Mouse (Mus musculus) embryonic facial prominence, embryonic 15.5 days (tissue): ENCODE data around the gene Flt3l. TPM values are rescaled to one million over a fixed set of nuclear protein-coding genes. Genes with fewer than 3 reads are reported as not detected.

Experiments used
- ATAC-seq: fragments of 200-750 bp; cut with Nextera tagmentation; 2 replicates; pipeline ENCODE4 v1.8.0; 2017; ENCODE audit warnings: low read depth, moderate TSS enrichment; ENCODE audit not compliant: insufficient number of reproducible peaks, low FRiP score, low TSS enrichment
- H3K27ac ChIP-seq: fragments of 300-500 bp; sonication (generic); replicated peaks from 2 replicates; pipeline ENCODE4 v1.5.1; 2015; ENCODE audit warnings: mild to moderate bottlenecking, inconsistent platforms
- H3K27me3 ChIP-seq: fragments of 300-500 bp; sonication (generic); 2 replicates; pipeline ENCODE4 v1.6.1; 2015; ENCODE audit warnings: inconsistent platforms
- H3K36me3 ChIP-seq: fragments of 300-500 bp; sonication (generic); 2 replicates; pipeline ENCODE4 v1.6.1; 2015; ENCODE audit warnings: mild to moderate bottlenecking, inconsistent platforms
- H3K4me1 ChIP-seq: fragments of 300-500 bp; sonication (generic); 2 replicates; pipeline ENCODE4 v1.6.1; 2015; ENCODE audit warnings: inconsistent platforms
- H3K4me2 ChIP-seq: fragments of 300-500 bp; sonication (generic); replicated peaks from 2 replicates; pipeline ENCODE4 v1.6.1; 2015; ENCODE audit warnings: mild to moderate bottlenecking, inconsistent platforms
- H3K4me3 ChIP-seq: fragments of 300-500 bp; sonication (generic); replicated peaks from 2 replicates; pipeline ENCODE4 v1.5.1; 2015; ENCODE audit warnings: mild to moderate bottlenecking, inconsistent platforms
- H3K9ac ChIP-seq: fragments of 300-500 bp; sonication (generic); 2 replicates; pipeline ENCODE4 v1.6.1; 2015; ENCODE audit warnings: inconsistent platforms
- H3K9me3 ChIP-seq: fragments of 300-500 bp; sonication (generic); replicated peaks from 2 replicates; pipeline ENCODE4 v1.6.1; 2016; ENCODE audit warnings: inconsistent platforms
- WGBS: fragments of 180-500 bp; shearing (Covaris S2); methylation state at CpG from one replicate; pipeline ENCODE4 v1.1.7; 2015; 5-methylcytosine and 5-hydroxymethylcytosine counted together
- polyA plus RNA-seq: library from polyadenylated mRNA; unstranded; fragments of >200 nt; fragmentation: Nextera tagmentation; extraction: Ambion mirVana; gene quantifications from 2 replicates; pipeline ENCODE4 v1.2.1, GENCODE M21; 2015

Gene Flt3l
- polyA plus RNA-seq, 1 experiment from 2014 or later = 2.6 TPM

- peaks cover 12% of the 10 kb centered on the region; the same call in 1 of the 2 replicates for H3K36me3 ChIP-seq
Observed at GRCm38 (mm10) chr7:45094121-45094520, 42.1 kb downstream of the Flt3l start.

GRCm38 (mm10) chr7:45093516-45093905 lies 42.7 kb downstream of the Flt3l start:
- WGBS = 30% methylated on average over 18 of the region's 18 CpGs
- H3K9ac ChIP-seq = no peak overlapping the region
- 0 out of 2 replicates have a peak overlapping the region, but pooled peaks have one; percentile 23 for H3K4me2 ChIP-seq
- peaks cover 17% of the 10 kb centered on the region for H3K36me3 ChIP-seq
- no peak overlapping the region for H3K4me3 ChIP-seq
- H3K4me1 ChIP-seq = peaks cover 23% of the 10 kb centered on the region
- peak overlapping the region; percentile 90 for H3K27ac ChIP-seq
- H3K27me3 ChIP-seq = no peaks in the 10 kb centered on the region
- no peak for ATAC-seq
- H3K9me3 ChIP-seq = no peaks in the 10 kb centered on the region

More at GRCm38 (mm10) chr7:45094121-45094520, 42.1 kb downstream of the Flt3l start:
- H3K9me3 ChIP-seq = no peaks in the 10 kb centered on the region
- H3K27me3 ChIP-seq = no peaks in the 10 kb centered on the region
- peaks cover 23% of the 10 kb centered on the region for H3K4me1 ChIP-seq
- no peak overlapping the region for H3K4me2 ChIP-seq
- no peak overlapping the region for H3K9ac ChIP-seq
- ATAC-seq = no peak
- H3K27ac ChIP-seq = peak overlapping the region; percentile 90
- WGBS = 28% methylated on average over 7 of the region's 7 CpGs
- no peak overlapping the region for H3K4me3 ChIP-seq

GRCm38 (mm10) chr7:45092828-45093515 lies 43.3 kb downstream of the Flt3l start:
- WGBS = 32% methylated on average over 12 of the region's 12 CpGs
- H3K9ac ChIP-seq = no peak overlapping the region
- no peak overlapping the region for H3K4me3 ChIP-seq

GRCm38 (mm10) chr7:45092048-45092447 lies 44.2 kb downstream of the Flt3l start, which contains the start of gene Rcn3:
Gene Rcn3, minus strand, starts transcription at chr7:45092221.
- no peaks in the 10 kb centered on the region for H3K27me3 ChIP-seq
- H3K36me3 ChIP-seq = peaks cover 24% of the 10 kb centered on the region
- H3K9ac ChIP-seq = peak within 1 kb of the TSS; percentile 69
- WGBS = under 1% methylated on average over 16 of the region's 16 CpGs
- H3K27ac ChIP-seq = peak within 1 kb of the TSS; percentile 93
- peaks cover 23% of the 10 kb centered on the region for H3K4me1 ChIP-seq
- H3K9me3 ChIP-seq = no peaks in the 10 kb centered on the region
- peak; percentile 94 for ATAC-seq
- H3K4me2 ChIP-seq = peak within 1 kb of the TSS; percentile 61
- H3K4me3 ChIP-seq = peak within 1 kb of the TSS; percentile 58

More at GRCm38 (mm10) chr7:45092828-45093515, 43.3 kb downstream of the Flt3l start:
- Histone ChIP-seq H3K9me3 (no peaks in the 10 kb centered on the region), H3K4me2 (peak overlapping the region; percentile 23; the same call in 1 of the 2 replicates), H3K27me3 (no peaks in the 10 kb centered on the region), H3K27ac (peak overlapping the region; percentile 90), H3K36me3 (peaks cover 22% of the 10 kb centered on the region), H3K4me1 (peaks cover 23% of the 10 kb centered on the region)
- no peak for ATAC-seq

GRCm38 (mm10) chr7:45091001-45091990 lies 44.9 kb downstream of the Flt3l start:
- WGBS = 8% methylated on average over 35 of the region's 35 CpGs
- Histone ChIP-seq H3K9me3 (no peaks in the 10 kb centered on the region), H3K27ac (peak overlapping the region; percentile 93), H3K36me3 (peaks cover 28% of the 10 kb centered on the region), H3K4me2 (peak overlapping the region; percentile 61), H3K9ac (peak overlapping the region; percentile 69), H3K4me1 (peaks cover 23% of the 10 kb centered on the region), H3K27me3 (no peaks in the 10 kb centered on the region), H3K4me3 (peak overlapping the region; percentile 58)
- ATAC-seq = peak; percentile 52

- peak overlapping the region; percentile 61 for H3K4me2 ChIP-seq
Observed at GRCm38 (mm10) chr7:45090251-45090977, 45.8 kb downstream of the Flt3l start.

GRCm38 (mm10) chr7:45088597-45088996 lies 47.6 kb downstream of the Flt3l start:
- H3K4me2 ChIP-seq = no peak overlapping the region
- 92% methylated on average over 17 of the region's 17 CpGs for WGBS

More at GRCm38 (mm10) chr7:45090251-45090977, 45.8 kb downstream of the Flt3l start:
- Histone ChIP-seq H3K9ac (peak overlapping the region; percentile 69; the same call in 1 of the 2 replicates), H3K4me3 (peak overlapping the region; percentile 58), H3K9me3 (no peaks in the 10 kb centered on the region), H3K27ac (peak overlapping the region; percentile 93), H3K27me3 (no peaks in the 10 kb centered on the region), H3K36me3 (peaks cover 36% of the 10 kb centered on the region), H3K4me1 (peaks cover 23% of the 10 kb centered on the region)
- ATAC-seq = no peak
- 70% methylated on average over 13 of the region's 13 CpGs for WGBS

GRCm38 (mm10) chr7:45086084-45086483 lies 50.1 kb downstream of the Flt3l start:
- H3K4me1 ChIP-seq = peaks cover 31% of the 10 kb centered on the region

More at GRCm38 (mm10) chr7:45088597-45088996, 47.6 kb downstream of the Flt3l start:
- no peaks in the 10 kb centered on the region for H3K9me3 ChIP-seq
- no peak overlapping the region for H3K4me3 ChIP-seq
- H3K36me3 ChIP-seq = peaks cover 54% of the 10 kb centered on the region
- ATAC-seq = no peak
- no peak overlapping the region for H3K27ac ChIP-seq
- no peaks in the 10 kb centered on the region for H3K27me3 ChIP-seq
- H3K4me1 ChIP-seq = peaks cover 22% of the 10 kb centered on the region
- H3K9ac ChIP-seq = no peak overlapping the region

GRCm38 (mm10) chr7:45083300-45083890 lies 52.8 kb downstream of the Flt3l start:
- Histone ChIP-seq H3K4me2 (0 out of 2 replicates have a peak overlapping the region, but pooled peaks have one; percentile 8), H3K27ac (peak overlapping the region; percentile 77), H3K36me3 (peaks cover 68% of the 10 kb centered on the region), H3K9ac (no peak overlapping the region), H3K4me3 (no peak overlapping the region), H3K9me3 (no peaks in the 10 kb centered on the region), H3K4me1 (peaks cover 25% of the 10 kb centered on the region), H3K27me3 (no peaks in the 10 kb centered on the region)
- ATAC-seq = no peak
- WGBS = 84% methylated on average over 20 of the region's 22 CpGs

More at GRCm38 (mm10) chr7:45086084-45086483, 50.1 kb downstream of the Flt3l start:
- Histone ChIP-seq H3K9ac (no peak overlapping the region), H3K9me3 (no peaks in the 10 kb centered on the region), H3K4me3 (no peak overlapping the region), H3K36me3 (peaks cover 71% of the 10 kb centered on the region), H3K27me3 (no peaks in the 10 kb centered on the region), H3K27ac (no peak overlapping the region), H3K4me2 (no peak overlapping the region)
- ATAC-seq = no peak
- 77% methylated on average over 4 of the region's 4 CpGs for WGBS
